Mouse (Mus musculus) intestine, embryonic 14.5 days (tissue): ENCODE results near the gene Fer1l5. TPM values are rescaled to one million over a fixed set of nuclear protein-coding genes. Genes with fewer than 3 reads are reported as not detected.

Experiments
- ATAC-seq: fragments of 200-750 bp; cut with Nextera tagmentation; replicated peaks from 2 replicates; pipeline ENCODE4 v1.8.0; 2017; ENCODE audit warnings: low read depth, moderate number of reproducible peaks, moderate TSS enrichment, moderate library complexity; ENCODE audit not compliant: low FRiP score, low TSS enrichment
- DNase-seq: peaks from one replicate; pipeline ENCODE4 v3.0.0-alpha.2; 2018; ENCODE audit warnings: low spot score
- H3K27ac ChIP-seq: fragments of 300-500 bp; sonication (generic); 2 replicates; pipeline ENCODE4 v1.5.1; 2014; ENCODE audit warnings: low read depth, mild to moderate bottlenecking, control low read depth
- H3K27me3 ChIP-seq: fragments of 300-500 bp; sonication (generic); replicated peaks from 2 replicates; pipeline ENCODE4 v1.6.1; 2014; ENCODE audit warnings: low read length, control low read depth; ENCODE audit not compliant: control insufficient read depth, insufficient read depth
- H3K36me3 ChIP-seq: fragments of 300-500 bp; sonication (generic); 2 replicates; pipeline ENCODE4 v1.6.1; 2014; ENCODE audit warnings: low read length, control low read depth; ENCODE audit not compliant: control insufficient read depth, insufficient read depth
- H3K4me1 ChIP-seq: fragments of 300-500 bp; sonication (generic); replicated peaks from 2 replicates; pipeline ENCODE4 v1.6.1; 2014; ENCODE audit warnings: low read length, control low read depth, mixed read lengths; ENCODE audit not compliant: control insufficient read depth, insufficient read depth
- H3K4me2 ChIP-seq: fragments of 300-500 bp; sonication (generic); 2 replicates; pipeline ENCODE4 v1.6.1; 2014; ENCODE audit warnings: low read length
- H3K4me3 ChIP-seq: fragments of 300-500 bp; sonication (generic); 2 replicates; pipeline ENCODE4 v1.5.1; 2014; ENCODE audit warnings: low read depth, low read length, control low read depth, mixed read lengths
- H3K9ac ChIP-seq: fragments of 300-500 bp; sonication (generic); 2 replicates; pipeline ENCODE4 v1.6.1; 2014; ENCODE audit warnings: mild to moderate bottlenecking, low read length
- H3K9me3 ChIP-seq: fragments of 300-500 bp; sonication (generic); 2 replicates; pipeline ENCODE4 v1.6.1; 2016; ENCODE audit warnings: low read length, control low read depth; ENCODE audit not compliant: control insufficient read depth
- WGBS: fragments of 180-500 bp; shearing (Covaris S2); extraction: QIAGEN DNeasy Blood & Tissue Kit; methylation state at CpG from one replicate; pipeline ENCODE4 v1.1.7; 2014; 5-methylcytosine and 5-hydroxymethylcytosine counted together
- polyA plus RNA-seq: library from polyadenylated mRNA; unstranded; fragments of >200 nt; fragmentation: Nextera tagmentation; extraction: Ambion mirVana; gene quantifications from 2 replicates; pipeline ENCODE4 v1.2.1, GENCODE M21; 2014

Fer1l5 gene
- polyA plus RNA-seq: 0.78 and 0.91 TPM in 2 replicates

DNA sequence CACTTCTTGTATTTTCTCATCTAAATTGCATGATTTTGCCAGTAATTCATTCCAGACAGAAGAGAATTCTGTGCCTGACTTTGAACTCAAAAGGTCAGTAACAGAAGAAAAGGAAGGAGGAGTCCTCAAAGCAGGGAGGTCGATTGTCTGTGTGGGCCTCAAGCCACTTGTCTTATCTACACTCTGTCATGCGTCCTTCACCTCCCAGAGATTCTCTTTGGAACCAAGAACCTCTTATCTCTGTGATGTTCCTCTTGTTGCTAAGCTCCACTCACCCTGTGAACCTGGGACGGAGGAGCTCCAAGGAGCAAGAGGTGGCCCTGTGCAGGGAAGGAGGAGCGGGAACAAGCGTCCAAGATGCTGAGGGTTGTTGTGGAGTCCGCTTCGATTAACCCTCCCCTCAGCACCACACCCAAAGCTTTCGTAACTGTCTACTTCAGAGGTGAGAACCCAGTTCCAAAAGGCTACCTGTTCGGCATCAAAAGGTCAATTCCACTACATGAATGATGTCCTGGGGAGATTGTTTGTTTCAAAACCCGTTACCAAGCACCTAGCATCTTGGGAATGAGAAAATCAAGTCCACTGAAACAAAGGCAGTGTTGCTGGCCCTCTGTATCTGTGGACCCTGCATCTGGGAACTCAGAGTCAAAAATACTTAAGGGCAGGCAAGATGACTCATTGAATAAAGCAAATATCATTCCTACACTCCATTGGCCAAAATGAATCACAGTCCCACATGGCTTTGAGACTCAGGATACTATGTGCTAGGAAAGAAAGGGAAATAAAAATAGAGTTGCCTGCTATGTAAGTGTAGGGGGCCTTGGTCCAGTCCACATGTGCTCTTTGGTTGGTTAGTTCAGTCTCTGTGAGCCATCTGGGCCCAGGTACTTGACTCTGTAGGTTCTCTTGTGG is at the start of gene Fer1l5:
Fer1l5 (plus strand) TSS at position 358 of the 912 bp plus-strand sequence.
- ATAC-seq (no peak), DNase-seq (no peak)
- Histone ChIP-seq H3K9me3 (no peaks in the 10 kb centered on the region), H3K36me3 (no peaks in the 10 kb centered on the region), H3K9ac (no peak within 1 kb of the TSS), H3K4me2 (no peak within 1 kb of the TSS), H3K27me3 (no peaks in the 10 kb centered on the region), H3K4me1 (peaks cover 7% of the 10 kb centered on the region), H3K4me3 (no peak within 1 kb of the TSS), H3K27ac (no peak within 1 kb of the TSS)
- WGBS: 74% methylated on average over 10 of the region's 10 CpGs

DNA sequence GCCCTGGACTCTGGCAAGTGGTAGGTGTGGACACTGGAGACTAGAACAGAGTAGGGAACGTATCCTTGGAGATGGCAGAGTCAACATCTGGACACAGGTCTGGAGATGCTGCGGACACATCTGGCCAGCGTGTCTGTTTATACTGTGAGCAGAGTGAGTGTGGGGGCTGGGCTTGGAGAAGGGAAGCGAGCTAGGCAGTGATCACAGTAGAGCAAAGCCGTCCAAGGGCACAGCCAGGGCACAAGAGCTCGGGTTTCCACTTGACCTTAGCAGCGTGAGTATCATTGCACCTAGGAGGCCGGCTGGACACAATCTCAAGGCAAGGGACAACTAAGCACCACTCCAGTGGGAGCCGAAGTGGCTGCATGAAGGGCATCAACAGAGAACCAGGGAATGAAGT is 49.0 kb upstream of the Fer1l5 start:
- ATAC-seq (no peak), DNase-seq (no peak)
- no peak overlapping the region for H3K27ac ChIP-seq
- H3K4me2 ChIP-seq: no peak overlapping the region
- no peaks in the 10 kb centered on the region for H3K4me1 ChIP-seq
- no peak overlapping the region for H3K9ac ChIP-seq
- no peaks in the 10 kb centered on the region for H3K36me3 ChIP-seq
- H3K27me3 ChIP-seq: no peaks in the 10 kb centered on the region
- WGBS: 27% methylated on average over 9 of the region's 9 CpGs
- H3K9me3 ChIP-seq: no peaks in the 10 kb centered on the region
- H3K4me3 ChIP-seq: no peak overlapping the region

DNA sequence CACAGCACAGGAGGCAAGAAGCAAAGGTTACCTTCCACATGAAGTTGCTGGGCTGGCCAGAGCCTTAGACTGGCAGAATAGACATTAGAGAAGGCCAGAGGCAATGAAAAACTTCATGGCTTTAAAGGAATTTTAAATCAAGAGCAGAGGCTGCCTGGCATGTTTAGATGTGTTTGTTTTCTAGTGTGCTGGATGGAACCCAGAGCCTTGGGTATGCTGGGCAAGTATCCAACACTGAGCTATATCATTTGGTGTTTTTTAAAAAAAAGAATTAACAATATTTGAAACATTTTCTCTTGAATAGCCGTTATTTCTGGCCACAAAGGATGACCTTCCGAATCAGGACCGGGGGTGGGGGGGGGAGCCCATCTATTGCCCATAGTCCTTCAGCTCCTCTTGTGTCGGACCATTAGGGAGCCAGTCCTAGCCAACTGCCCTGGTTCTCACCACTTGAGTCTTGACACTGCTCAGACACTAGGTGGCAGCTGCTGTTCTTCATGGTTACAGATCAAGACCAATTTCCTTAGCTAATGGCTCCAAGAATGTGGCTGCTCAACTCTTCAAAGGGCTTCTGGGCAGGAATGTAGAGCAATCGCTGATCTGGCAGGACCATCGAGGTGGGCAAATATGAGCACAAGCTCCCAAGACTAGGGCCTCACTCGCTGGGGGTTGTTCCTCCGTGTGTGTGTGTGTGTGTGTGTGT is 48.2 kb upstream of the Fer1l5 start:
- Histone ChIP-seq H3K36me3 (no peaks in the 10 kb centered on the region), H3K4me2 (no peak overlapping the region), H3K27ac (no peak overlapping the region), H3K4me1 (no peaks in the 10 kb centered on the region), H3K9me3 (no peaks in the 10 kb centered on the region), H3K4me3 (no peak overlapping the region), H3K9ac (no peak overlapping the region), H3K27me3 (no peaks in the 10 kb centered on the region)
- ATAC-seq: peak; percentile 59; the same call in 1 of the 2 replicates
- WGBS: 37% methylated on average over 8 of the region's 8 CpGs
- no peak for DNase-seq

DNA sequence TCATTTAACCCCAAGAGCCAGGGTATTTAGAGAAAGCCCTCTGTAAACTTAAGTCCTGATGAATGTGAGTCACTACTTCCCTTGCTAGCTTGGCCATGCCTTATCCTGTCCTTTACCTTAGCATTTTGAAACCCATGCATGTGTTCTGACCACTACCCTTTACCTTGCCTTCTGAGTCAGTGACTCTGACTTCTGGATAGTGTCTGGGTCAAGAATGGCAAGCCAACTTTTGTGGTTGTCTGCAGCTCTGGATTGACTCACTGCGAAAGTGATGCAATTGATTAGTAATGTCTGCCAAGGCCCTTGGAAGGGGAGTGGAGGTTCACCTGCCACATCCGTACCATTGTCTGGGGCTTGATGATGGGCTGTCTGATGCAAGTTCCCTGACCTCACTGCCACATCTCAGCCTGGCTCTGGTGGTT is 46.2 kb upstream of the Fer1l5 start:
- Histone ChIP-seq H3K27me3 (no peaks in the 10 kb centered on the region), H3K4me2 (no peak overlapping the region), H3K27ac (no peak overlapping the region), H3K4me1 (no peaks in the 10 kb centered on the region), H3K9ac (no peak overlapping the region), H3K9me3 (no peaks in the 10 kb centered on the region), H3K4me3 (no peak overlapping the region), H3K36me3 (peaks cover 8% of the 10 kb centered on the region; the same call in 1 of the 2 replicates)
- no peak for ATAC-seq
- 84% methylated on average over 2 of the region's 2 CpGs for WGBS
- no peak for DNase-seq

DNA sequence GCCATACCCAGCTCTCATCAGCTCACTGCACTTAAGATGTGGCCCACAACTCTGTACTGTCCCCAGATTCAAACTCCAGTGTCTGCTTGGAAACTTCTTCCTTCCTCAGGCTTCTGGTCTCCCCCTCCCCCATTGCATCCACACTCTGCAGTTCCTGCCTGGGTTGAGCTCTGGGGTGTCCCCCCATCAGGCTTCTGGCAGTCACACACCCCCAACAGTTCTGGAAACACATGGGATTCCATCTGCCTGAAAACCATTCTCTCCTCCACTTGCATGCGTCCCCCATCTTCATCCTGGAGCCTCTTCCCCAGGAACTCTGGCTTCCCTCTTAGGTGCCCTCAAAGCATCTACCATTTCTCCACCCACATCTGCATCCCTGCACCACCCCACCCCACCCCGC is 45.3 kb upstream of the Fer1l5 start:
- 94% methylated on average over 2 of the region's 2 CpGs for WGBS
- Histone ChIP-seq H3K27ac (no peak overlapping the region), H3K36me3 (peaks cover 15% of the 10 kb centered on the region; the same call in 1 of the 2 replicates), H3K27me3 (no peaks in the 10 kb centered on the region), H3K9me3 (no peaks in the 10 kb centered on the region), H3K4me1 (no peaks in the 10 kb centered on the region), H3K4me3 (no peak overlapping the region), H3K4me2 (no peak overlapping the region), H3K9ac (no peak overlapping the region)
- DNase-seq (no peak), ATAC-seq (no peak)

GRCm38 (mm10) chr1:36331743-36332142 is 40.3 kb upstream of the Fer1l5 start:
- 81% methylated on average over 6 of the region's 6 CpGs for WGBS
- ATAC-seq (no peak), DNase-seq (no peak)
- Histone ChIP-seq H3K4me3 (no peak overlapping the region), H3K36me3 (peaks cover 41% of the 10 kb centered on the region), H3K4me2 (no peak overlapping the region), H3K9ac (no peak overlapping the region), H3K9me3 (no peaks in the 10 kb centered on the region), H3K27me3 (no peaks in the 10 kb centered on the region), H3K27ac (no peak overlapping the region), H3K4me1 (no peaks in the 10 kb centered on the region)

DNA sequence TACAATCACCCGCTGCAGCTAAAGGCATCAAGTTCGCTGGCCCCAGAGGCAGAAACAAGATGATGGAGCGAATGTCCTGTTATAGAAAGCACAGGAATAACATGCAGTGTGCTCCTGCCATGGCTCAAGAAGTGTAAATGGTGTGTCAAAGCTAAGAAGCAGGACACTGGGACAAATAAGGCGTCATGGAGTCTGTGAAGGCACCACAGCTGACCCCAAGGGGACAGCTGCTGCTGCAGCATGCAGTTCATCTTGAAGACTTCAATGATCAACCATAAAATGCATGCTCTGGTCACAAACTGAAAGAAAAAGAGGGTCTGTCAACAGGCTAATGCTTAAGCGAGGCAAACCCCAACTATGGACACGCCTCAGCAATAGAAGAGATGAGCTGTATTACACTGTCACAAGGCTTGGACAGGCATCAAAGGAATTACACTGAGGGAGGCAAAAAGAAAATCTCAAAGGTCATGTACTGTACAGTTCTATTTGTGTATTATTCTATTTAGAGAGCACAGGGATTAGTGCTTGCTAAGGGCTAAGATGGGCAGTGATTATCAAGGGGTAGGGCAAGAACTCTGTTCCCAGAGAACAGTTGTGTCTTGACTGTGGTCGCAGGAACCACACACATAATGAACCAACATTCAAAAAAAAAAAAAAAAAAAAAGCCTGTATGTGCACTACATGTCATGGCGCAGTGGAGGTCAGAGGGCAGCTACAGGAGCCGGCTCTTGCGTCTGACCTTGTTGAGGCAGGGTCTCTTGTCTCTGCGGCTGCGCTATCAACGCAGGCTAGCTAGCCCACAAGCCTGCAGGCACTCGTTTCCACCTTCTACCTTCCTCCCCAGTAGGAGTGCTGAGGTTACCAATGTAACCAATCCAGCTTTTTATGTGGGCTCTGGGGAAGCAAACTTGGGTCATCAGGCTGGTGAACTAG is 38.9 kb upstream of the Fer1l5 start:
- no peak overlapping the region for H3K4me3 ChIP-seq
- ATAC-seq (no peak), DNase-seq (no peak)
- no peaks in the 10 kb centered on the region for H3K27me3 ChIP-seq
- H3K9ac ChIP-seq: no peak overlapping the region
- H3K9me3 ChIP-seq: no peaks in the 10 kb centered on the region
- peaks cover 56% of the 10 kb centered on the region for H3K36me3 ChIP-seq
- H3K4me1 ChIP-seq: no peaks in the 10 kb centered on the region
- 86% methylated on average over 14 of the region's 14 CpGs for WGBS
- no peak overlapping the region for H3K27ac ChIP-seq
- H3K4me2 ChIP-seq: no peak overlapping the region

GRCm38 (mm10) chr1:36342547-36342946 is 29.5 kb upstream of the Fer1l5 start:
- no peak overlapping the region for H3K4me3 ChIP-seq
- no peaks in the 10 kb centered on the region for H3K27me3 ChIP-seq
- no peak overlapping the region for H3K27ac ChIP-seq
- H3K4me1 ChIP-seq: no peaks in the 10 kb centered on the region
- no peak overlapping the region for H3K4me2 ChIP-seq
- 91% methylated on average over 6 of the region's 6 CpGs for WGBS
- peaks cover 98% of the 10 kb centered on the region for H3K36me3 ChIP-seq
- H3K9me3 ChIP-seq: no peaks in the 10 kb centered on the region
- no peak overlapping the region for H3K9ac ChIP-seq
- DNase-seq (no peak), ATAC-seq (no peak)
